In genomic region chr16:82360070-82360469, GRCm38 (mm10) we compare ENCODE assay signal across 26 mouse cellular contexts.
DNase-seq lines count a peak whose midpoint lies in the region; ATAC-seq and TF ChIP-seq lines count a peak whose summit lies in the region.
"Had no signal": no experiment of that assay in that cellular context is flagged by ENCODE, and none has a peak within 500 bp of the region (broad histone marks: within the 10 kb centered on the region; RNA-seq: fewer than 3 reads in every experiment).

No protein-coding gene starts in this region.

- no peak overlapping the region for H3K27ac ChIP-seq in embryonic facial prominence, embryonic 14.5 days (replicated peaks; ENCODE audit: low read depth, low read length)
- H3K27ac ChIP-seq in embryonic facial prominence, embryonic 10.5 days (replicated peaks): no peak overlapping the region
- no peak overlapping the region for H3K27ac ChIP-seq in midbrain, embryonic 11.5 days (ENCODE audit: low read depth, low read length)
- H3K27ac ChIP-seq in midbrain, postnatal 0 days (ENCODE audit: low read depth, low read length): no peak overlapping the region
- H3K27ac ChIP-seq: gastrocnemius, adult 2 months; hindbrain, embryonic 14.5 days; kidney, embryonic 15.5 days; liver, embryonic 14.5 days; macrophage had no signal

- ATAC-seq in embryonic facial prominence, embryonic 14.5 days (ENCODE audit: low read depth): no peak
- ATAC-seq in midbrain, embryonic 11.5 days (ENCODE audit: low FRiP score): peak; percentile 51
- no peak for ATAC-seq in midbrain, postnatal 0 days (ENCODE audit: low FRiP score)
- ATAC-seq in activated CD4-positive, CD25-positive, alpha-beta regulatory T cell, adult 4 months: no peak
- ATAC-seq: intestine, postnatal 0 days; Patski had no signal

- H3K36me3 ChIP-seq in embryonic facial prominence, embryonic 14.5 days (ENCODE audit: control insufficient read depth, insufficient read depth, low read length): no peaks in the 10 kb centered on the region
- H3K36me3 ChIP-seq in embryonic facial prominence, embryonic 10.5 days (replicated peaks): no peaks in the 10 kb centered on the region
- H3K36me3 ChIP-seq in midbrain, embryonic 11.5 days (ENCODE audit: control insufficient read depth, insufficient read depth, low read length): no peaks in the 10 kb centered on the region
- no peaks in the 10 kb centered on the region for H3K36me3 ChIP-seq in midbrain, postnatal 0 days (ENCODE audit: insufficient read depth, low read length)
- H3K36me3 ChIP-seq: kidney, embryonic 15.5 days had no signal

- DNase-seq in embryonic facial prominence, embryonic 14.5 days (ENCODE audit: low spot score): peak; percentile 2
- no peak for DNase-seq in embryonic facial prominence, embryonic 10.5 days (ENCODE audit: low spot score)
- DNase-seq in midbrain, embryonic 11.5 days (ENCODE audit: low spot score, missing footprints): no peak
- no peak for DNase-seq in midbrain, postnatal 0 days (ENCODE audit: low spot score)
- DNase-seq in brain, embryonic 14.5 days (ENCODE audit: low read depth): peak; percentile 51
- peak; percentile 41 for DNase-seq in retina, embryonic 14.5 days (ENCODE audit: low spot score)
- DNase-seq: adrenal gland, postnatal 14 days; cerebellum, adult 8-10 months; cerebellum, postnatal 25 days; gastrocnemius, adult 2 months; gastrocnemius, postnatal 36 days; heart, adult 18-20 months; heart, postnatal 36 days; kidney, postnatal 25 days; liver; lung, adult 2 months; lung, postnatal 10 days; thymus, postnatal 4 days had no signal

- no peaks in the 10 kb centered on the region for H3K9me3 ChIP-seq in embryonic facial prominence, embryonic 14.5 days (ENCODE audit: control insufficient read depth, low read length)
- no peaks in the 10 kb centered on the region for H3K9me3 ChIP-seq in embryonic facial prominence, embryonic 10.5 days
- H3K9me3 ChIP-seq in midbrain, embryonic 11.5 days (ENCODE audit: control insufficient read depth, low read length): no peaks in the 10 kb centered on the region
- no peaks in the 10 kb centered on the region for H3K9me3 ChIP-seq in midbrain, postnatal 0 days (ENCODE audit: low read length)
- H3K9me3 ChIP-seq: kidney, embryonic 15.5 days had no signal

- no peak for TF ChIP-seq CTCF in midbrain, postnatal 0 days (IDR thresholded peaks at IDR 0.05)
- TF ChIP-seq CTCF in brain, embryonic 14.5 days (IDR thresholded peaks at IDR 0.05; ENCODE audit: borderline replicate concordance, extremely low read depth, insufficient read depth, insufficient read length): no peak

- 72% methylated on average over 4 of the region's 4 CpGs for WGBS in embryonic facial prominence, embryonic 14.5 days
- whole genome bisulfite sequencing in embryonic facial prominence, embryonic 10.5 days: 71% methylated on average over 4 of the region's 4 CpGs
- 63% methylated on average over 4 of the region's 4 CpGs for WGBS in midbrain, embryonic 11.5 days
- 59% methylated on average over 4 of the region's 4 CpGs for WGBS in midbrain, postnatal 0 days

- no peak overlapping the region for H3K4me3 ChIP-seq in embryonic facial prominence, embryonic 14.5 days (ENCODE audit: low read depth, low read length)
- no peak overlapping the region for H3K4me3 ChIP-seq in embryonic facial prominence, embryonic 10.5 days
- H3K4me3 ChIP-seq in midbrain, embryonic 11.5 days (ENCODE audit: low read depth, low read length): no peak overlapping the region
- no peak overlapping the region for H3K4me3 ChIP-seq in midbrain, postnatal 0 days (ENCODE audit: low read depth, low read length)
- H3K4me3 ChIP-seq: gastrocnemius, adult 2 months; kidney, embryonic 15.5 days had no signal

- no peaks in the 10 kb centered on the region for H3K27me3 ChIP-seq in embryonic facial prominence, embryonic 14.5 days (replicated peaks; ENCODE audit: control insufficient read depth, insufficient read depth, low read length)
- H3K27me3 ChIP-seq in embryonic facial prominence, embryonic 10.5 days (replicated peaks; ENCODE audit: low read depth, poor library complexity, severe bottlenecking): no peaks in the 10 kb centered on the region
- no peaks in the 10 kb centered on the region for H3K27me3 ChIP-seq in midbrain, embryonic 11.5 days (ENCODE audit: control insufficient read depth, insufficient read depth, low read length)
- H3K27me3 ChIP-seq in midbrain, postnatal 0 days (ENCODE audit: insufficient read depth, low read length): no peaks in the 10 kb centered on the region
- H3K27me3 ChIP-seq: kidney, embryonic 15.5 days; Patski had no signal

- TF ChIP-seq POLR2A in brain, embryonic 14.5 days (IDR thresholded peaks at IDR 0.05; ENCODE audit: borderline replicate concordance, extremely low read depth, insufficient read depth, insufficient read length, poor library complexity, severe bottlenecking): no peak

- no peak overlapping the region for H3K9ac ChIP-seq in embryonic facial prominence, embryonic 14.5 days (ENCODE audit: low read depth, low read length)
- H3K9ac ChIP-seq in midbrain, embryonic 11.5 days (ENCODE audit: low read length): no peak overlapping the region
- H3K9ac ChIP-seq in midbrain, postnatal 0 days (replicated peaks; ENCODE audit: low read length, poor library complexity, severe bottlenecking): no peak overlapping the region
- H3K9ac ChIP-seq: hindbrain, embryonic 14.5 days; kidney, embryonic 15.5 days; liver, embryonic 14.5 days had no signal

- no peak overlapping the region for H3K4me2 ChIP-seq in embryonic facial prominence, embryonic 14.5 days (ENCODE audit: low read depth, low read length)
- H3K4me2 ChIP-seq in midbrain, embryonic 11.5 days: no peak overlapping the region
- H3K4me2 ChIP-seq in midbrain, postnatal 0 days (ENCODE audit: low read depth, low read length, poor library complexity, severe bottlenecking): no peak overlapping the region
- H3K4me2 ChIP-seq: heart, embryonic 11.5 days; hindbrain, embryonic 14.5 days; kidney, embryonic 15.5 days had no signal

- H3K4me1 ChIP-seq in embryonic facial prominence, embryonic 14.5 days (ENCODE audit: control insufficient read depth, insufficient read depth, low read length): no peaks in the 10 kb centered on the region
- H3K4me1 ChIP-seq in embryonic facial prominence, embryonic 10.5 days: no peaks in the 10 kb centered on the region
- H3K4me1 ChIP-seq in midbrain, embryonic 11.5 days (ENCODE audit: control insufficient read depth, insufficient read depth, low read length): no peaks in the 10 kb centered on the region
- H3K4me1 ChIP-seq in midbrain, postnatal 0 days (ENCODE audit: insufficient read depth, low read length): no peaks in the 10 kb centered on the region
- H3K4me1 ChIP-seq: kidney, embryonic 15.5 days had no signal

Comparison
In these comparisons a context has a peak if more than half of its experiments do, and no peak if none do; other contexts are left out.
1. DNase-seq: peak in embryonic facial prominence, embryonic 14.5 days (single experiment), brain, embryonic 14.5 days (single experiment) and retina, embryonic 14.5 days (single experiment); none in embryonic facial prominence, embryonic 10.5 days (single experiment), midbrain, embryonic 11.5 days (single experiment) and midbrain, postnatal 0 days (single experiment).